Mouse (Mus musculus) embryonic facial prominence, embryonic 14.5 days (tissue): ENCODE data around the gene 9630041A04Rik. TPM values are rescaled to one million over a fixed set of nuclear protein-coding genes. Genes with fewer than 3 reads are reported as not detected.

Source experiments
- ATAC-seq: fragments of 200-750 bp; cut with Nextera tagmentation; 2 replicates; pipeline ENCODE4 v1.8.0; 2017; ENCODE audit warnings: low read depth, moderate number of reproducible peaks, moderate TSS enrichment
- DNase-seq: peaks from one replicate; pipeline ENCODE4 v3.0.0-alpha.2; 2015; ENCODE audit warnings: low spot score
- H3K27ac ChIP-seq: fragments of 300-500 bp; sonication (generic); replicated peaks from 2 replicates; pipeline ENCODE4 v1.5.1; 2014; ENCODE audit warnings: low read depth, mild to moderate bottlenecking, low read length, moderate library complexity
- H3K27me3 ChIP-seq: fragments of 300-500 bp; sonication (generic); replicated peaks from 2 replicates; pipeline ENCODE4 v1.6.1; 2014; ENCODE audit warnings: low read length; ENCODE audit not compliant: control insufficient read depth, insufficient read depth
- H3K36me3 ChIP-seq: fragments of 300-500 bp; sonication (generic); 2 replicates; pipeline ENCODE4 v1.6.1; 2014; ENCODE audit warnings: low read length, mixed read lengths; ENCODE audit not compliant: control insufficient read depth, insufficient read depth
- H3K4me1 ChIP-seq: fragments of 300-500 bp; sonication (generic); 2 replicates; pipeline ENCODE4 v1.6.1; 2014; ENCODE audit warnings: antibody characterized with exemption, low read length; ENCODE audit not compliant: control insufficient read depth, insufficient read depth
- H3K4me2 ChIP-seq: fragments of 300-500 bp; sonication (generic); 2 replicates; pipeline ENCODE4 v1.6.1; 2014; ENCODE audit warnings: low read depth, mild to moderate bottlenecking, low read length, moderate library complexity, mixed read lengths
- H3K4me3 ChIP-seq: fragments of 300-500 bp; sonication (generic); 2 replicates; pipeline ENCODE4 v1.5.1; 2014; ENCODE audit warnings: low read depth, mild to moderate bottlenecking, low read length
- H3K9ac ChIP-seq: fragments of 300-500 bp; sonication (generic); 2 replicates; pipeline ENCODE4 v1.6.1; 2014; ENCODE audit warnings: low read depth, mild to moderate bottlenecking, low read length, moderate library complexity, mixed read lengths
- H3K9me3 ChIP-seq: fragments of 300-500 bp; sonication (generic); 2 replicates; pipeline ENCODE4 v1.6.1; 2016; ENCODE audit warnings: low read length; ENCODE audit not compliant: control insufficient read depth
- WGBS: fragments of 180-500 bp; shearing (Covaris S2); extraction: QIAGEN DNeasy Blood & Tissue Kit; methylation state at CpG from one replicate; pipeline ENCODE4 v1.1.7; 2014; 5-methylcytosine and 5-hydroxymethylcytosine counted together
- polyA plus RNA-seq: library from polyadenylated mRNA; unstranded; fragments of >200 nt; fragmentation: Nextera tagmentation; extraction: Ambion mirVana; gene quantifications from 2 replicates; pipeline ENCODE4 v1.2.1, GENCODE M21; 2014

Gene 9630041A04Rik
- polyA plus RNA-seq, 1 experiment from 2014 or later, result not detected

GRCm38 (mm10) chr9:101907747-101908255 is 46.2 kb downstream of the 9630041A04Rik start:
- WGBS, result 60% methylated on average over 6 of the region's 6 CpGs

DNA sequence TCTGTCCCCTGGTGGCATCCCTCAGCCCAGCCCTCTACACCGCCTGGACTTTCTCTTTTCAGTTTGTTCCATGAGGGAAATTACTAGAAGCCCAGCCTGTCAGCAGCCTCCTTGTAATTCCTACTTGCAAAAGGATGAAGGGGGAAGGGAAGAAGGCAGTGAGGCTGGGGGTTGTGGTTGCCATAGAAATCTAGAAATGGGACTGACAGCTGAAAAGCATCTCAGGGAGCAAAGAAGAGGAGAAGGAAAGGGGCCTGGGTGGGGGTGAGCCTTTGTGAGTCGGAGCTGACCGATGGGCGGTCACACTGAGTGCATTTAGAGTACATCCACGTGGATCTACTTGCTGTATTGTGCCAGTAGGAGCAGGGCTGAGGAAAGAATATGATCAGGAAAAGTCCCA is 47.2 kb downstream of the 9630041A04Rik start:
- Histone ChIP-seq H3K9ac (no peak overlapping the region), H3K36me3 (no peaks in the 10 kb centered on the region), H3K4me1 (no peaks in the 10 kb centered on the region; the same call in none of the 2 replicates), H3K9me3 (no peaks in the 10 kb centered on the region), H3K27me3 (no peaks in the 10 kb centered on the region), H3K4me3 (no peak overlapping the region), H3K4me2 (no peak overlapping the region), H3K27ac (no peak overlapping the region)
- DNase-seq (no peak), ATAC-seq (no peak)
- 52% methylated on average over 5 of the region's 5 CpGs for WGBS

More at GRCm38 (mm10) chr9:101907747-101908255, 46.2 kb downstream of the 9630041A04Rik start:
- Histone ChIP-seq H3K4me2 (no peak overlapping the region), H3K9me3 (no peaks in the 10 kb centered on the region), H3K9ac (no peak overlapping the region), H3K4me1 (no peaks in the 10 kb centered on the region; the same call in none of the 2 replicates), H3K27ac (no peak overlapping the region), H3K27me3 (no peaks in the 10 kb centered on the region), H3K36me3 (no peaks in the 10 kb centered on the region), H3K4me3 (no peak overlapping the region)
- ATAC-seq (no peak), DNase-seq (no peak)

DNA sequence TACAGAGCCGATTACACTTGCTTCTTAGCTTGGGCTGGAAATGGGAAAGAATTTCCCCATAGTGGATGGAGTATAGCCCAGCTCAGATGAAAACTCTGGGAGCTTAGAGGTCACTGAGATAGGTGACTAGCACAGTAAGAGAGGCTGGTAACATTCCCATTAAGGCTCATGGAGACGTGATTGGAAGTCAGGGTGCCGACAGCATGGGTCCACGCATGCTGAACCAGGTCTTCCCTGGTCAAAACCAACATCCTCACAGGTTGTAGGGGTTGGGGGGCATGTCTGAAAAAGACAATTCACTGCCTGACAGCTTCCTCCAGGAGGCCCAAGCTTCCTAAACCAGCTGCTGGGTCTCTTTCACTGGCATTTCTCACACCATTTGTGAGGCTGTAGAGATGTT is 47.9 kb downstream of the 9630041A04Rik start:
- Histone ChIP-seq H3K4me2 (no peak overlapping the region), H3K36me3 (no peaks in the 10 kb centered on the region), H3K27me3 (no peaks in the 10 kb centered on the region), H3K9me3 (no peaks in the 10 kb centered on the region), H3K4me3 (no peak overlapping the region), H3K4me1 (no peaks in the 10 kb centered on the region; the same call in none of the 2 replicates), H3K27ac (no peak overlapping the region), H3K9ac (no peak overlapping the region)
- WGBS, result 80% methylated on average over 4 of the region's 4 CpGs
- no peak for DNase-seq
- no peak for ATAC-seq

GRCm38 (mm10) chr9:101911176-101911866 is 49.7 kb downstream of the 9630041A04Rik start:
- peak; percentile 72; the same call in 1 of the 2 replicates for ATAC-seq
- Histone ChIP-seq H3K9me3 (no peaks in the 10 kb centered on the region), H3K9ac (no peak overlapping the region), H3K4me3 (no peak overlapping the region), H3K4me2 (no peak overlapping the region), H3K27ac (no peak overlapping the region), H3K36me3 (no peaks in the 10 kb centered on the region), H3K27me3 (no peaks in the 10 kb centered on the region), H3K4me1 (no peaks in the 10 kb centered on the region; the same call in none of the 2 replicates)
- DNase-seq, result peak; percentile 51
- WGBS, result 37% methylated on average over 9 of the region's 9 CpGs

GRCm38 (mm10) chr9:101915082-101915481 is 53.4 kb downstream of the 9630041A04Rik start:
- 80% methylated on average over 2 of the region's 2 CpGs for WGBS

DNA sequence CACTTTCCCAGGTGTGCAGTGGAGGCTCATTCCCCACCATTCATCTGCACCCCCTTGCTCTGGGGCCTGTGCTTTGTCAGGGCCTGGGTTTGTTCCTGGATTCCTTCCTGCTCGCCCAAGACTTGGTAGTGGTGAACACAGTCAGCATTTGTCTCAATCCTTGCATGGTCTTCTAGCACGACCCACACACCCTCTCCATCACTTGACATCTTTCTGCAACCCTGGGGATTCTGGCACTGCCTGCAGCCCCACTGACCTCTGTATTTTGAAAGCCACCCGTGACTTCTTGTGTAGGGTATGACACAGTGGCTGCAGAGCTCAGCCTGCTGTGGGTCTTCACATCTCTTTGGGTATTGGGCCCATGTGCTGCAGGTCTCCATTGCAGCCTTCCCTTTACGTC is 57.1 kb downstream of the 9630041A04Rik start:
- H3K27ac ChIP-seq, result no peak overlapping the region
- no peaks in the 10 kb centered on the region for H3K36me3 ChIP-seq
- ATAC-seq (no peak), DNase-seq (no peak)
- WGBS, result 73% methylated on average over 4 of the region's 4 CpGs
- H3K9me3 ChIP-seq, result no peaks in the 10 kb centered on the region
- H3K4me2 ChIP-seq, result no peak overlapping the region
- no peaks in the 10 kb centered on the region for H3K4me1 ChIP-seq
- H3K4me3 ChIP-seq, result no peak overlapping the region
- H3K9ac ChIP-seq, result no peak overlapping the region
- no peaks in the 10 kb centered on the region for H3K27me3 ChIP-seq

More at GRCm38 (mm10) chr9:101915082-101915481, 53.4 kb downstream of the 9630041A04Rik start:
- DNase-seq, result no peak
- H3K4me2 ChIP-seq, result no peak overlapping the region
- H3K27me3 ChIP-seq, result no peaks in the 10 kb centered on the region
- no peaks in the 10 kb centered on the region; the same call in none of the 2 replicates for H3K4me1 ChIP-seq
- H3K36me3 ChIP-seq, result no peaks in the 10 kb centered on the region
- no peaks in the 10 kb centered on the region for H3K9me3 ChIP-seq
- no peak overlapping the region for H3K9ac ChIP-seq
- H3K4me3 ChIP-seq, result no peak overlapping the region
- no peak for ATAC-seq
- no peak overlapping the region for H3K27ac ChIP-seq

GRCm38 (mm10) chr9:101919324-101919723 is 57.7 kb downstream of the 9630041A04Rik start:
- H3K4me3 ChIP-seq, result no peak overlapping the region
- no peaks in the 10 kb centered on the region for H3K27me3 ChIP-seq
- no peak overlapping the region for H3K27ac ChIP-seq
- ATAC-seq (no peak), DNase-seq (no peak)
- H3K9ac ChIP-seq, result no peak overlapping the region
- 84% methylated on average over 5 of the region's 5 CpGs for WGBS
- no peak overlapping the region for H3K4me2 ChIP-seq
- H3K9me3 ChIP-seq, result no peaks in the 10 kb centered on the region
- no peaks in the 10 kb centered on the region for H3K36me3 ChIP-seq
- no peaks in the 10 kb centered on the region for H3K4me1 ChIP-seq

- no peak overlapping the region for H3K4me3 ChIP-seq
- WGBS, result 77% methylated on average over 4 of the region's 4 CpGs
- H3K4me1 ChIP-seq, result no peaks in the 10 kb centered on the region
- DNase-seq, result no peak
- no peak for ATAC-seq
- no peak overlapping the region for H3K4me2 ChIP-seq
- H3K27ac ChIP-seq, result no peak overlapping the region
- no peaks in the 10 kb centered on the region for H3K36me3 ChIP-seq
- no peak overlapping the region for H3K9ac ChIP-seq
- H3K27me3 ChIP-seq, result no peaks in the 10 kb centered on the region
- H3K9me3 ChIP-seq, result no peaks in the 10 kb centered on the region
Observed at GRCm38 (mm10) chr9:101922846-101923245, 61.2 kb downstream of the 9630041A04Rik start.

DNA sequence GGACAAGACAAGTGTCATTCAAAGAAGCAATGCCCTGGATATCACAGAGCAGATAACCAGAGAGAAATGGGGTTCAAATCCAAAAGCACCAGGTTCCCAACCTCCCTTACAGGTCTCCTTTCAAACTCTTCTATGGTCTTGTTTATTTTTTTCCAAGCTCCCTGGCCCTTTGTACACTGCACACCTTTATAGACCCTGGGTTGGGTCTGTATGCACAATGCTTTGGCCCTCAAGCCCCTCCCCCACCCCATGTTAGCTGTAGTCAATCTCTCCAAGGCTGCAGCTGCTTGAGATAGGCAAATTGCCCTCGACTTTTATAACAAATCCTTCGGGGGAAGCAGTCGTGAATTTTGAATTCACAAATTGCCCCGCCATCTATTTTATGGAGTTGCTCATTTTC is 63.2 kb downstream of the 9630041A04Rik start:
- 56% methylated on average over 4 of the region's 4 CpGs for whole genome bisulfite sequencing

More for the DNA sequence above, 63.2 kb downstream of the 9630041A04Rik start:
- Histone ChIP-seq H3K4me2 (no peak overlapping the region), H3K4me3 (no peak overlapping the region), H3K27me3 (no peaks in the 10 kb centered on the region), H3K9me3 (no peaks in the 10 kb centered on the region), H3K36me3 (no peaks in the 10 kb centered on the region), H3K27ac (no peak overlapping the region), H3K9ac (no peak overlapping the region), H3K4me1 (no peaks in the 10 kb centered on the region)
- DNase-seq, result no peak
- ATAC-seq, result no peak
